Mouse (Mus musculus) forebrain, embryonic 10.5 days (tissue): ENCODE measurements at regions not wholly inside any gene's neighbourhood (a gene's known extent, or its start where the extent isn't known, plus 50 kb on each side); places are given as distances from the start of the nearest gene placed in this dataset.
A peak's percentile ranks its signal among the peaks of the same experiment; 100 is the strongest.

Experiments
- DNase-seq: peaks from one replicate; pipeline ENCODE4 v3.0.0-alpha.2; 2017; ENCODE audit warnings: low spot score; ENCODE audit errors: extremely low spot score
- H3K27ac ChIP-seq: fragments of 300-500 bp; sonication (generic); 2 replicates; pipeline ENCODE4 v1.5.1; 2016; ENCODE audit warnings: mild to moderate bottlenecking
- H3K27me3 ChIP-seq: fragments of 300-500 bp; sonication (generic); 2 replicates; pipeline ENCODE4 v1.6.1; 2016; ENCODE audit warnings: mild to moderate bottlenecking; ENCODE audit not compliant: poor library complexity, severe bottlenecking
- H3K36me3 ChIP-seq: fragments of 300-500 bp; sonication (generic); replicated peaks from 2 replicates; pipeline ENCODE4 v1.6.1; 2016; ENCODE audit warnings: mild to moderate bottlenecking, moderate library complexity
- H3K4me1 ChIP-seq: fragments of 300-500 bp; sonication (generic); 2 replicates; pipeline ENCODE4 v1.6.1; 2016
- H3K4me3 ChIP-seq: fragments of 300-500 bp; sonication (generic); 2 replicates; pipeline ENCODE4 v1.5.1; 2016; ENCODE audit warnings: mild to moderate bottlenecking, moderate library complexity
- H3K9me3 ChIP-seq: fragments of 300-500 bp; sonication (generic); 2 replicates; pipeline ENCODE4 v1.6.1; 2016; ENCODE audit warnings: mild to moderate bottlenecking, moderate library complexity
- WGBS: fragments of 180-500 bp; shearing (Covaris S2); methylation state at CpG from one replicate; pipeline ENCODE4 v1.1.7; 2016; 5-methylcytosine and 5-hydroxymethylcytosine counted together

- no peak overlapping the region for H3K4me3 ChIP-seq
- DNase-seq = no peak
- H3K36me3 ChIP-seq = no peaks in the 10 kb centered on the region
- no peak overlapping the region for H3K27ac ChIP-seq
- H3K9me3 ChIP-seq = no peaks in the 10 kb centered on the region
- no peaks in the 10 kb centered on the region for H3K4me1 ChIP-seq
- WGBS = 91% methylated on average over 7 of the region's 7 CpGs
- H3K27me3 ChIP-seq = no peaks in the 10 kb centered on the region
Measured at GRCm38 (mm10) chr5:43339671-43340070, 106.7 kb downstream of the Cpeb2 start.

- no peak for DNase-seq
- 94% methylated on average over 2 of the region's 2 CpGs for WGBS
- H3K9me3 ChIP-seq = no peaks in the 10 kb centered on the region
- no peaks in the 10 kb centered on the region for H3K27me3 ChIP-seq
- H3K27ac ChIP-seq = no peak overlapping the region
- no peak overlapping the region for H3K4me3 ChIP-seq
- no peaks in the 10 kb centered on the region for H3K4me1 ChIP-seq
- no peaks in the 10 kb centered on the region for H3K36me3 ChIP-seq
Measured at GRCm38 (mm10) chr5:43341475-43341874, 108.5 kb downstream of the Cpeb2 start.

DNA sequence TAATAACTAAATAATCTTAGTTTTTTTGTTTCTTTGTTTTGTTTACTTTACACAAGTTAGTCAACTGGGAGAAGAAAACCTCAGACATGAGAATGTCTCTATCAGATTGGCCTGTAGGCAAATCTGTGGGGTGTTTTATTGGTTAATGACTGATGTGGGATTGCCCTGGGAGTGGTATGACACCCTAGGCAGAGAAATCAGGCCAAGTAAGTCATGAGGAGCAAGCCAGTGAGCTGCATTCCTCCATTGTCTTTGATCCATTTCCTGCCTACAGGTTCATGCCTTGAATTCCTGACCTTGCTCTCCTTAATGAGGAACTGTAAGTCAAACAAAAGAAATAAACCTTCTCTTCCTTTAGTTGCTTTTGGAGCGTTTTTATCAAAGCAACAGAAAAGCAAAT, 111.5 kb downstream of the Cpeb2 start:
- Histone ChIP-seq H3K27ac (no peak overlapping the region), H3K9me3 (no peaks in the 10 kb centered on the region), H3K4me3 (no peak overlapping the region), H3K4me1 (no peaks in the 10 kb centered on the region), H3K27me3 (no peaks in the 10 kb centered on the region), H3K36me3 (no peaks in the 10 kb centered on the region)
- no peak for DNase-seq
- WGBS = 86% methylated on average over 1 of the region's 1 CpGs

DNA sequence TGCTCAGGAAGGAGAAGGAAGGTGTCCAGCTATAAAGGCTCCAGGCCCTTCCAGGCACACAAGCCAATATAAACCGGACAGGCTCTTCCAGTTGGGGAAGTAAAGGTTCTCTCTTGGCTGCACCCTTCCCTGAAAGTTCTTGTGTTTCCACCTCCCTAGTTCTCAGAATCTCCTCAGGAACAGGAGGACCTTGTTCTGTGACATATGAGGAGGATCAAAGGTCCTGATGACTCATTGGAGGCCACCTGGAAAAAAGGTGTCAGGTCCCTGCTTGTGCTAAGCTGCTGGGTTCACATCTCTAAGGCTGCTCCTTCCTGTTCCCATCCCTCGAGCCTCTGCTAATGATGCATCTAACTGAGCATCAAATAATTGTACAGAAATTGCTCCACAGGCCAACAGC, 118.0 kb downstream of the Cpeb2 start:
- H3K4me3 ChIP-seq = no peak overlapping the region
- WGBS = 88% methylated on average over 2 of the region's 2 CpGs
- H3K4me1 ChIP-seq = peaks cover 21% of the 10 kb centered on the region
- DNase-seq = no peak
- H3K27ac ChIP-seq = no peak overlapping the region
- no peaks in the 10 kb centered on the region for H3K9me3 ChIP-seq
- H3K36me3 ChIP-seq = no peaks in the 10 kb centered on the region
- H3K27me3 ChIP-seq = no peaks in the 10 kb centered on the region

DNA sequence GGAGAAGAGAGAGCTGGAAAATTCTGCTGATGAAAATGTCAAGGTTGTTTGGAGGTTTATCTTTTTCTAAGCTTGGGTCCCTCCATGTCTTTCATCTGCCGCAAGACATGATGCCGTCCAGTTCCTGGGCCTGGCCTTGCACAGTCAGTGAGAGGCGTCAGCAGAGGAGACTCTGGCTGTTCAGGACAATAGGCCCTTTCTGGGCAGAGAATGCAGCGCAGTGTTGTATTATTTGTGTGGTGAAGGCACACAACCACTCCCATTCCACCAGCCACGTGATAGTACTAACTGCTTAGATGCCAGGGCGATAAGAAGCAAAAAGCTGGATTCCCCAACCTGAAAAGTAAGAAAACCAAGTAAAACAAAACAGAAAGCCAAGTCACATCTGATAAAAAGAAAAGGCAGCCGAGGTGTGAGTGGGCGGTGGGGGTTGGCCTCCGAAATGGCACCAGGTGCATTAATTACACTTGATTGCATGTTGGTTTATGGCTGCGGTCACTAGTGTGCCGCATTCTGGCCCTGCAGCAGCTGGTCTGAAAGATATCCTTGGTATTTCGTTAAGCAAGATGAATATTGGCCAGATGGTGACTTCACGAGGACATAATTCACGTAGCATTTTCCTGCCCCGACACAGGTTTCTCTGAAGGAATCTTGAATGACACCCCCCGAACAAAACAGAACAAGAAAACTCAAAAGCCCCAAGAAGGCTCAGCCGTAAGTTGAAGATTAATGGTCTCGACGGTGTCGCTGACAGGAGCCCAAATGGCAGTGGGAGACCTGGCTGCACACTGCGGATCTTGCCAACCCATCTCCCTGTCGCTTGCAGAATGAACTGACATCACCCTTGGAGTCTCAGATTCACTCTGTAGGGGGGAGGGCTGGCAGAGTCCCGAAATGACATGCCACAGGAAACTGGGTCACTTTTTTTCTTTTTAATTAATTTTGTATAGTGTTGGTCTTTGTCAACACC, 120.3 kb downstream of the Cpeb2 start:
- WGBS = 86% methylated on average over 23 of the region's 23 CpGs
- Histone ChIP-seq H3K4me1 (peaks cover 23% of the 10 kb centered on the region), H3K27ac (no peak overlapping the region), H3K27me3 (no peaks in the 10 kb centered on the region), H3K9me3 (no peaks in the 10 kb centered on the region), H3K4me3 (no peak overlapping the region), H3K36me3 (no peaks in the 10 kb centered on the region)
- no peak for DNase-seq

DNA sequence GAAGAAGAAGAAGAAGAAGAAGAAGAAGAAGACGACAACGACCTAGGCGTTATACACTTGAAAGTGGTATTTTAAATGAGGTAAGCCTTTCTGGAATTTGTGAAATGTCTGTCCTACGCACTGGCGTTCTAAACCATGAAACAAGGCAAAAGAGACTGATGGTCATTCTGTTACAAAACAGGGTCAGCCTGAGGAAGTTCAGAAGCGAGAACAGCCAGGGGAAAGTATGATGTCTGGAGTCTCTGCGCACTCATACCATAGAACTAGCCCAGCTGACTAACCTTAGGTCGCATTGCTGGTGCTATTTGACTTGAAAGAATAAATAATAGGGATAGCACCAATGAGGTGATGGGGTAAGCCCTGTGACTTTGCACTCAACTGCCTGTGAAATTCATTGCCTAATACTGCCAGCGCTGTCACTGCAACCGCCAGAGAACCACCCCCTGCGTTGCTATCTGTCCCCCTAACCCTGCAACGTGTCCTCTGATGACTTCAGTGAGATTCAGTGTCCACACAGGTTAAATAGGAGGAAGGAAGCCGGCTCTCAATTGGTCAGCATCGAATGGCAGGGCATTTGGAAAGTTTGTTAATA, 121.5 kb downstream of the Cpeb2 start:
- peak overlapping the region; percentile 52 for H3K4me3 ChIP-seq
- 54% methylated on average over 14 of the region's 14 CpGs for WGBS
- DNase-seq = no peak
- no peaks in the 10 kb centered on the region for H3K9me3 ChIP-seq
- H3K36me3 ChIP-seq = no peaks in the 10 kb centered on the region
- peak overlapping the region; percentile 84 for H3K27ac ChIP-seq
- no peaks in the 10 kb centered on the region for H3K27me3 ChIP-seq
- peaks cover 23% of the 10 kb centered on the region for H3K4me1 ChIP-seq

DNA sequence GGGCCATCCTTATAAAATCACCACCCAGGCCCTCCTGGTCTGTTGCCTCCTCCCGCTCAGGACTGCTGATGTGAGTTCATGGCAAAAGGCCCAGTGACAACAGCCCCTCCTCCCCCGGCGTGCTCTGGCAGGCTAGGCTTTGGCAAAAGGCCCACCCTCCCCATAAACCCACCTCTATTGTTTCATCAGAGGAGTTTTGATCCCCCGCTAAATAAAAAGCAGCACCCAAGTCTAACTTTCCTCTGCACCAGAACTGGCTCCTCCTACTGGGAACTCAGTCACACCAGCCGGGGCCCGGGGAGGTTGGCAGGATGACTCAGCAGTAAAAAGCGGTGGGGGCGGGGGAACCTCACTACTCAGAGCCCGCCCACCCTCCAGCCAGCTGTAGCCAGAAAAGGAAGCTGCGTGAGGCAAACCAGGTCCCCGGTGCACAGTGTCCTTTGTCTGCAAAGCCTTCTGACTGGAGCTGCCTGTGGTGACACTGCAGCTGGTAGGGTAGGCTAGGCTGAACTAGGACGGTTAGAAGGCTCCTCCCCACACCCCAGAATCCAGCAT, 122.1 kb downstream of the Cpeb2 start:
- Histone ChIP-seq H3K9me3 (no peaks in the 10 kb centered on the region), H3K4me1 (peaks cover 23% of the 10 kb centered on the region), H3K4me3 (peak overlapping the region; percentile 52), H3K27me3 (no peaks in the 10 kb centered on the region), H3K27ac (peak overlapping the region; percentile 84), H3K36me3 (no peaks in the 10 kb centered on the region)
- 2% methylated on average over 12 of the region's 12 CpGs for WGBS
- DNase-seq = peak; percentile 90

- no peaks in the 10 kb centered on the region for H3K9me3 ChIP-seq
- peak overlapping the region; percentile 52; the same call in 1 of the 2 replicates for H3K4me3 ChIP-seq
- peak; percentile 21 for DNase-seq
- H3K36me3 ChIP-seq = no peaks in the 10 kb centered on the region
- WGBS = 86% methylated on average over 16 of the region's 16 CpGs
- no peaks in the 10 kb centered on the region for H3K27me3 ChIP-seq
- peak overlapping the region; percentile 84 for H3K27ac ChIP-seq
- peaks cover 23% of the 10 kb centered on the region for H3K4me1 ChIP-seq
Measured at GRCm38 (mm10) chr5:43355832-43356231, 122.9 kb downstream of the Cpeb2 start.

DNA sequence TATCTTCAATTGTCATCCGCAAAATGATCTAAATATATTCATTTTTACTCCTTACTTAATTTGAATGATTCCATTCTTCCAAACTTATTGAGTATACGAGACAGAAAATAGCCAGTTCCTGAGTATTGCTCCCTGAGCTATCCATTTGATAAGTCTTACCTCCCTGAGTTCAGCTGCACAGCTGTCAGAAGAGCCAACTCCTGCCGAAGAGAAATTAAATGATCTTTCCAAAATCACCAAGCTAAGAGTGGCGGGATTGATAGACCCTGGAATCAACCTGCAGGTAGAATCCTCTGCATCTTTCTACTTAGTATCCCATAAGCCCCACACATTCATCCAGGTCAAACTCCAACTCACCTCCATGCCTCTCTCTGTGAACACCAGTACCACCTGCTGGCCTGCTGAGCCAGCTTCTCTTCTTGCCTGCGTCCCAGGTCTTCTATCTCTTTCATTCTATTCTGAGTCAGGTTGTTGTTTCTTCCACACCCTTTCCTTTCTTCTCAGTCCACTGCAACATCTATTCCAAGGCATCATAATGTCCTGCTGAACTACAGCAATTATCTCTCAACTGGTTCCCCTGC, 124.2 kb downstream of the Cpeb2 start:
- no peak for DNase-seq
- WGBS = 92% methylated on average over 5 of the region's 5 CpGs
- Histone ChIP-seq H3K27me3 (no peaks in the 10 kb centered on the region), H3K27ac (no peak overlapping the region), H3K4me3 (no peak overlapping the region), H3K9me3 (no peaks in the 10 kb centered on the region), H3K4me1 (peaks cover 23% of the 10 kb centered on the region), H3K36me3 (no peaks in the 10 kb centered on the region)

GRCm38 (mm10) chr5:43357901-43358300, 124.9 kb downstream of the Cpeb2 start:
- peaks cover 23% of the 10 kb centered on the region for H3K4me1 ChIP-seq
- no peaks in the 10 kb centered on the region for H3K9me3 ChIP-seq
- H3K4me3 ChIP-seq = no peak overlapping the region
- H3K27ac ChIP-seq = no peak overlapping the region
- H3K27me3 ChIP-seq = no peaks in the 10 kb centered on the region
- no peaks in the 10 kb centered on the region for H3K36me3 ChIP-seq
- DNase-seq = no peak
- WGBS = 92% methylated on average over 5 of the region's 5 CpGs

GRCm38 (mm10) chr5:43358928-43359765, 126.2 kb downstream of the Cpeb2 start:
- Histone ChIP-seq H3K4me1 (peaks cover 19% of the 10 kb centered on the region), H3K27ac (no peak overlapping the region), H3K9me3 (no peaks in the 10 kb centered on the region), H3K27me3 (no peaks in the 10 kb centered on the region), H3K4me3 (no peak overlapping the region), H3K36me3 (no peaks in the 10 kb centered on the region)
- 81% methylated on average over 7 of the region's 7 CpGs for WGBS
- DNase-seq = no peak

DNA sequence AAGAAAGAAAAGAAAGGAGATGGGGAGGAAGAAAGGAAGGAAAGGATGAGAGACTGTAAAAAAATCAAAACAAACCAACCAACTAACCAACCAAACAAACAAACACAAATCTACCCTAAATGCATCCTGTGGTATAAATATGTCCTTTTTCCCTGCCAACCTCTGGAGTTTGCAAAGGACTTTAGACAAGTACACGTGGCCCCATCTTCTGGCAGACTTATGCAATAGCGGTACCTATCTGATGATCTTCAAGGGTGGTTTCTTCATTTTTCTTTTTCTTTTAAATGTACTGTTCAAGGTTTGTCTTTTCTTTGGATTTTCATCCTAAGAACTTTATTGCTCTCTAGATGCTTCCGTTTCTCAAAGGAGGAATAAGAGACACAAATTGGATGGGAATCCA, 127.3 kb downstream of the Cpeb2 start:
- no peak overlapping the region for H3K4me3 ChIP-seq
- peaks cover 9% of the 10 kb centered on the region for H3K4me1 ChIP-seq
- no peaks in the 10 kb centered on the region for H3K27me3 ChIP-seq
- no peak for DNase-seq
- H3K9me3 ChIP-seq = no peaks in the 10 kb centered on the region
- no peak overlapping the region for H3K27ac ChIP-seq
- no peaks in the 10 kb centered on the region for H3K36me3 ChIP-seq
- WGBS = 50% methylated on average over 3 of the region's 3 CpGs
